Mouse (Mus musculus) erythroblast, embryonic 14.5 days (primary cell): Measurements from ENCODE around the gene Tfb2m.
"Not testable (repeated sequence)": the region's sequence is repeated elsewhere in the genome, so short reads cannot be mapped to it uniquely, and the experiment has no call there.

Experiments
- GATA1 ChIP-seq: IDR thresholded peaks from 2 replicates; pipeline ENCODE4 v1.6.1; 2012; ENCODE audit warnings: low read length, inconsistent platforms, mixed read lengths
- TAL1 ChIP-seq: IDR thresholded peaks from 3 replicates; pipeline ENCODE4 v1.6.1; 2012; ENCODE audit warnings: low read length, inconsistent platforms, mixed read lengths

DNA sequence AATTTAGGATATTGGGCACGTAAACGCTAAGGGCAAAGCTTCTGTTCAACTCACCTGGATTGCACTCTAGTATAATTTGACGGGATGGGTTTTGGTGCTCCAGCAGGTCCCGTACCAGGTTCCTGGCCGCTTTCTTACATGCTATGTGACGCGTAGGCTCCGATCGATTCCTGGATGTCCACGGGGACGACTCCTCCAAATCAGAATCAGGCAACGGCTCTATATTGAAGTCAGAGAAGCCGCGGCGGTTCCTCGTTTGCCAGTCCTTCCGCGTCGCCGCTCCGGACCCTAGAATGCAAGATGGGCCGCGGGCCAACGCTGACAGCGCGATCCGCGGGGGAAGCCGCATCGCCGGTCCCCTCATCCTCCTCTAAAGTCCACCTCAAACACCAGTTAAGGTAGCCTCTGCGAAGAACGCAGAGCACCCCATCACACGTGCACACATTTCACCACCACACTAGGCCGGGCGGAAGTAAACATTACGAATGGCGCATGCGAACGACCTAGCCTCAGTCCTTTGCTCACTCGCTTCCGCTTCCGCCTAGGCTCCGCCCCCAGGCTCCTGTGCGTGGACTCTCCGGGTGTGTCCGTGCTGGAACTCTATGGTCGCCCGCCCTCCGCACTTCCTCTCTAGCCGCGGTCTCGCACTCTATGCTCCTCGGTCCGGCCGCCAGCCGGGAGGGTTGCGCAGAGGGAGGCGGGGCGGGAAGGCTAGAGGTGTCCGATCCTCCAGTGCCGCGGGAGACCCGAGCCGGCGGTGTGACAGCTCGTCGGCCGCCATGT, at the start of gene Tfb2m, which contains the start of gene Cnst:
- not testable (repeated sequence) for TF ChIP-seq TAL1, GATA1
